Mouse (Mus musculus): ENCODE results near the gene Ncor2.

Gene Ncor2

GRCm38 (mm10) chr5:124969790-124970189, 209.2 kb downstream of the Ncor2 start:
- DNase-seq (ENCODE audit: low spot score in 2 of 2) = no peak
